Mouse (Mus musculus) C2C12 (cell line): Measurements from ENCODE around the gene H2-Aa. TPM values are rescaled to one million over a fixed set of nuclear protein-coding genes. Genes with fewer than 3 reads are reported as not detected.

Experiments used
- H3K27me3 ChIP-seq: one replicate; pipeline ENCODE4 v1.6.1; 2011; ENCODE audit not compliant: control insufficient read depth, insufficient read depth, insufficient read length
- H3K36me3 ChIP-seq: one replicate; pipeline ENCODE4 v1.6.1; 2011; ENCODE audit not compliant: control insufficient read depth, insufficient read depth
- H3K4me3 ChIP-seq: one replicate; pipeline ENCODE4 v1.5.1; 2011; ENCODE audit warnings: mild to moderate bottlenecking, control low read depth; ENCODE audit not compliant: poor library complexity, insufficient read depth, severe bottlenecking
- H3K79me2 ChIP-seq: one replicate; pipeline ENCODE4 v1.6.1; 2011; ENCODE audit not compliant: control insufficient read depth, insufficient read depth
- H3K79me3 ChIP-seq: one replicate; pipeline ENCODE4 v1.6.1; 2011; ENCODE audit warnings: low read depth, control low read depth
- H3ac ChIP-seq: one replicate; pipeline ENCODE3; 2011; ENCODE audit warnings: low read depth; ENCODE audit not compliant: control insufficient read depth, insufficient read length
- CEBPB ChIP-seq: IDR thresholded peaks from one replicate; pipeline ENCODE4 v1.6.1; 2011; ENCODE audit warnings: low read depth, mild to moderate bottlenecking, control low read depth, moderate library complexity
- CTCF ChIP-seq: IDR thresholded peaks from one replicate; pipeline ENCODE4 v1.5.1; 2011; ENCODE audit not compliant: control insufficient read depth, insufficient read depth, insufficient read length
- FOSL1 ChIP-seq: IDR thresholded peaks from one replicate; pipeline ENCODE4 v1.8.0; 2011; ENCODE audit warnings: mild to moderate bottlenecking, low read length; ENCODE audit not compliant: poor library complexity, insufficient read depth, severe bottlenecking
- MAX ChIP-seq: IDR thresholded peaks from one replicate; pipeline ENCODE4 v1.6.1; 2011; ENCODE audit warnings: mild to moderate bottlenecking, control low read depth
- MYOD1 ChIP-seq: IDR thresholded peaks from one replicate; pipeline ENCODE4 v1.6.1; 2011; ENCODE audit warnings: low read depth; ENCODE audit not compliant: control insufficient read depth, insufficient read length
- MYOG ChIP-seq: IDR thresholded peaks from one replicate; pipeline ENCODE4 v1.6.1; 2011; ENCODE audit not compliant: control insufficient read depth, insufficient read length; ENCODE audit errors: extremely low read depth
- USF1 ChIP-seq: IDR thresholded peaks from one replicate; pipeline ENCODE4 v1.6.1; 2011; ENCODE audit warnings: low read depth, mild to moderate bottlenecking, control low read depth, moderate library complexity
- polyA plus RNA-seq: library from polyadenylated mRNA; unstranded; fragments of >200 nt; fragmentation: generic; extraction: Trizol; gene quantifications from one replicate; pipeline ENCODE4 v1.2.1, GENCODE M21; 2012; ENCODE audit warnings: missing spikeins

H2-Aa gene
- polyA plus RNA-seq, 1 experiment = not detected

- no peak overlapping the region for H3ac ChIP-seq
- H3K79me3 ChIP-seq = no peaks in the 10 kb centered on the region
- TF ChIP-seq MYOD1 (no peak), CTCF (no peak), FOSL1 (no peak), MAX (no peak), USF1 (no peak), MYOG (no peak), CEBPB (no peak)
- peaks cover 13% of the 10 kb centered on the region for H3K27me3 ChIP-seq
- no peaks in the 10 kb centered on the region for H3K79me2 ChIP-seq
- H3K36me3 ChIP-seq = no peaks in the 10 kb centered on the region
- no peak overlapping the region for H3K4me3 ChIP-seq
Observed at GRCm38 (mm10) chr17:34299356-34299755, 11.7 kb upstream of the H2-Aa start.

GRCm38 (mm10) chr17:34295891-34296794 is 8.5 kb upstream of the H2-Aa start:
- Histone ChIP-seq H3K4me3 (no peak overlapping the region), H3K36me3 (no peaks in the 10 kb centered on the region), H3K79me2 (no peaks in the 10 kb centered on the region), H3ac (no peak overlapping the region), H3K79me3 (no peaks in the 10 kb centered on the region), H3K27me3 (peaks cover 13% of the 10 kb centered on the region)
- TF ChIP-seq CEBPB (no peak), MAX (no peak), FOSL1 (no peak), USF1 (no peak), CTCF (no peak)

GRCm38 (mm10) chr17:34295307-34295706 is 7.7 kb upstream of the H2-Aa start:
- TF ChIP-seq MYOD1 = no peak
- no peak for TF ChIP-seq CTCF
- TF ChIP-seq CEBPB = no peak
- TF ChIP-seq MYOG = no peak
- TF ChIP-seq MAX = no peak
- TF ChIP-seq FOSL1 = no peak
- no peak for TF ChIP-seq USF1
- Histone ChIP-seq H3K79me2 (no peaks in the 10 kb centered on the region), H3K4me3 (no peak overlapping the region)

GRCm38 (mm10) chr17:34294249-34294648 is 6.6 kb upstream of the H2-Aa start:
- TF ChIP-seq CTCF (no peak), MYOD1 (no peak), MYOG (no peak), USF1 (no peak), FOSL1 (no peak), MAX (no peak), CEBPB (no peak)
- Histone ChIP-seq H3K4me3 (no peak overlapping the region), H3K27me3 (peaks cover 13% of the 10 kb centered on the region), H3K79me2 (no peaks in the 10 kb centered on the region), H3K79me3 (no peaks in the 10 kb centered on the region), H3K36me3 (no peaks in the 10 kb centered on the region), H3ac (no peak overlapping the region)

More at GRCm38 (mm10) chr17:34295307-34295706, 7.7 kb upstream of the H2-Aa start:
- Histone ChIP-seq H3K27me3 (peaks cover 10% of the 10 kb centered on the region), H3ac (no peak overlapping the region), H3K79me3 (no peaks in the 10 kb centered on the region), H3K36me3 (no peaks in the 10 kb centered on the region)

GRCm38 (mm10) chr17:34293533-34293932 is 5.9 kb upstream of the H2-Aa start:
- TF ChIP-seq USF1 = no peak
- no peak for TF ChIP-seq MYOG
- no peak for TF ChIP-seq MYOD1
- no peak for TF ChIP-seq MAX
- TF ChIP-seq CTCF = no peak
- no peak for TF ChIP-seq FOSL1
- TF ChIP-seq CEBPB = no peak
- H3K79me3 ChIP-seq = no peaks in the 10 kb centered on the region

GRCm38 (mm10) chr17:34292570-34292969 is 4.9 kb upstream of the H2-Aa start:
- TF ChIP-seq USF1 (no peak), MAX (no peak), MYOD1 (no peak), CTCF (no peak), CEBPB (no peak), MYOG (no peak), FOSL1 (no peak)
- Histone ChIP-seq H3ac (no peak overlapping the region), H3K4me3 (no peak overlapping the region), H3K79me2 (no peaks in the 10 kb centered on the region), H3K27me3 (peaks cover 13% of the 10 kb centered on the region), H3K79me3 (no peaks in the 10 kb centered on the region), H3K36me3 (no peaks in the 10 kb centered on the region)

More at GRCm38 (mm10) chr17:34293533-34293932, 5.9 kb upstream of the H2-Aa start:
- Histone ChIP-seq H3ac (no peak overlapping the region), H3K36me3 (no peaks in the 10 kb centered on the region), H3K4me3 (no peak overlapping the region), H3K27me3 (peaks cover 13% of the 10 kb centered on the region), H3K79me2 (no peaks in the 10 kb centered on the region)
